Mouse (Mus musculus) heart, adult 2 months (tissue): ENCODE data around the gene Ifna2. TPM values are rescaled to one million over a fixed set of nuclear protein-coding genes. Genes with fewer than 3 reads are reported as not detected.

Experiments
- DNase-seq, 2 experiments: peaks; one replicate each; pipeline ENCODE4 v3.0.0; 2021
- H3K27ac ChIP-seq: fragments of 200-600 bp; 2 replicates; pipeline ENCODE4 v1.8.1; 2022
- H3K27me3 ChIP-seq: fragments of 200-500 bp; 2 replicates; pipeline ENCODE4 v1.6.1; 2012; ENCODE audit warnings: mild to moderate bottlenecking, low read length, inconsistent platforms, mixed read lengths; ENCODE audit not compliant: control insufficient read depth, insufficient read depth
- H3K36me3 ChIP-seq: fragments of 200-500 bp; 2 replicates; pipeline ENCODE4 v1.6.1; 2012; ENCODE audit warnings: low read length, inconsistent platforms; ENCODE audit not compliant: control insufficient read depth, insufficient read depth
- H3K4me1 ChIP-seq: fragments of 200-500 bp; 2 replicates; pipeline ENCODE4 v1.6.1; 2011; ENCODE audit warnings: low read length; ENCODE audit not compliant: control insufficient read depth, insufficient read depth
- H3K4me3 ChIP-seq: fragments of 200-600 bp; 2 replicates; pipeline ENCODE4 v1.8.1; 2022
- H3K79me2 ChIP-seq: fragments of 200-500 bp; replicated peaks from 2 replicates; pipeline ENCODE4 v1.6.1; 2012; ENCODE audit warnings: mild to moderate bottlenecking, inconsistent platforms, low read length, moderate library complexity, mixed read lengths; ENCODE audit not compliant: control insufficient read depth, insufficient read depth
- H3K9ac ChIP-seq: fragments of 200-500 bp; 2 replicates; pipeline ENCODE4 v1.6.1; 2012; ENCODE audit warnings: low read depth, mild to moderate bottlenecking, control low read depth, inconsistent platforms, low read length, mixed read lengths
- CTCF ChIP-seq: fragments of 200-600 bp; IDR thresholded peaks from 2 replicates; pipeline ENCODE4 v1.8.1; 2022; ENCODE audit warnings: antibody characterized with exemption, mild to moderate bottlenecking, moderate library complexity
- EP300 ChIP-seq: fragments of 200-500 bp; IDR thresholded peaks from 2 replicates; pipeline ENCODE4 v1.6.1; 2011; ENCODE audit warnings: low read depth, low read length, control low read depth; ENCODE audit not compliant: insufficient read depth
- POLR2A ChIP-seq: fragments of 200-500 bp; IDR thresholded peaks from 2 replicates; pipeline ENCODE4 v1.6.1; 2011; ENCODE audit warnings: mild to moderate bottlenecking, low read depth, low read length, control low read depth; ENCODE audit not compliant: insufficient read depth
- WGBS: fragments of 180-500 bp; shearing (Covaris S2); methylation state at CpG from one replicate; pipeline ENCODE4 v1.1.7; 2018; 5-methylcytosine and 5-hydroxymethylcytosine counted together
- intact Hi-C: fragments of 180-260 bp; cut with DNase I; formaldehyde crosslinking; loops from one replicate; pipeline ENCODE4 v1.15.1; 2025
- polyA plus RNA-seq: library from polyadenylated mRNA; depleted of rRNA; stranded (reverse); fragments of >200 nt; gene quantifications from 2 replicates; pipeline ENCODE4 v1.2.3, GENCODE M21; 2012
- total RNA-seq, 2 experiments: library from RNA; stranded (reverse); gene quantifications; 2 replicates each; pipeline ENCODE4 v1.2.3; 2021

Gene Ifna2
- total and polyA plus RNA-seq, 3 experiments: not detected

- Histone ChIP-seq H3K27ac (no peak overlapping the region), H3K4me1 (peaks cover 11% of the 10 kb centered on the region), H3K4me3 (no peak overlapping the region), H3K79me2 (peaks cover 5% of the 10 kb centered on the region), H3K36me3 (peaks cover 31% of the 10 kb centered on the region), H3K9ac (no peak overlapping the region), H3K27me3 (no peaks in the 10 kb centered on the region)
- DNase-seq: no peak
- TF ChIP-seq EP300: no peak
- intact Hi-C loops: loop anchor here (10.0 kb wide), 1 partner anchor 680 kb away; the partner anchor contains the start of gene Mllt3
Measured at GRCm38 (mm10) chr4:88715059-88715458, 31.3 kb upstream of the Ifna2 start.

GRCm38 (mm10) chr4:88714281-88714680 is 30.6 kb upstream of the Ifna2 start:
- Histone ChIP-seq H3K9ac (no peak overlapping the region), H3K79me2 (peaks cover 5% of the 10 kb centered on the region), H3K27ac (no peak overlapping the region), H3K27me3 (no peaks in the 10 kb centered on the region), H3K4me1 (peaks cover 8% of the 10 kb centered on the region), H3K4me3 (no peak overlapping the region), H3K36me3 (peaks cover 27% of the 10 kb centered on the region)
- intact Hi-C loops: loop anchor here (10.0 kb wide), 1 partner anchor 679 kb away; the partner anchor contains the start of gene Mllt3
- no peak for DNase-seq
- TF ChIP-seq POLR2A (no peak), EP300 (no peak), CTCF (no peak)
- 65% methylated on average over 1 of the region's 1 CpGs for WGBS

- Histone ChIP-seq H3K36me3 (no peaks in the 10 kb centered on the region), H3K4me1 (no peaks in the 10 kb centered on the region; the same call in 1 of the 2 replicates), H3K79me2 (no peaks in the 10 kb centered on the region), H3K9ac (no peak overlapping the region), H3K4me3 (no peak overlapping the region), H3K27me3 (no peaks in the 10 kb centered on the region), H3K27ac (no peak overlapping the region)
- 75% methylated on average over 1 of the region's 1 CpGs for WGBS
- TF ChIP-seq EP300 (no peak), CTCF (no peak), POLR2A (no peak)
- no peak for DNase-seq
- intact Hi-C loops: no loop called here
Measured at GRCm38 (mm10) chr4:88707128-88707826, 23.6 kb upstream of the Ifna2 start.

- 40% methylated on average over 3 of the region's 3 CpGs for WGBS
- Histone ChIP-seq H3K4me1 (no peaks in the 10 kb centered on the region; the same call in 1 of the 2 replicates), H3K27me3 (no peaks in the 10 kb centered on the region), H3K27ac (no peak overlapping the region), H3K9ac (no peak overlapping the region), H3K79me2 (no peaks in the 10 kb centered on the region), H3K4me3 (no peak overlapping the region), H3K36me3 (no peaks in the 10 kb centered on the region)
- TF ChIP-seq CTCF (no peak), POLR2A (no peak), EP300 (no peak)
- DNase-seq: no peak
- intact Hi-C loops: no loop called here
Measured at GRCm38 (mm10) chr4:88705924-88706323, 22.2 kb upstream of the Ifna2 start.

- no peak for DNase-seq
- H3K4me1 ChIP-seq: no peaks in the 10 kb centered on the region
- no peak overlapping the region for H3K27ac ChIP-seq
- TF ChIP-seq POLR2A (no peak), CTCF (no peak), EP300 (no peak)
- H3K9ac ChIP-seq: no peak overlapping the region
- intact Hi-C loops: no loop called here
- H3K79me2 ChIP-seq: no peaks in the 10 kb centered on the region
- H3K4me3 ChIP-seq: no peak overlapping the region
- no peaks in the 10 kb centered on the region for H3K36me3 ChIP-seq
- H3K27me3 ChIP-seq: no peaks in the 10 kb centered on the region
- 74% methylated on average over 1 of the region's 1 CpGs for WGBS
Measured at GRCm38 (mm10) chr4:88699301-88699700, 15.6 kb upstream of the Ifna2 start.

GRCm38 (mm10) chr4:88698781-88699180 is 15.1 kb upstream of the Ifna2 start:
- H3K9ac ChIP-seq: no peak overlapping the region
- H3K4me3 ChIP-seq: no peak overlapping the region
- DNase-seq: no peak
- no peaks in the 10 kb centered on the region for H3K27me3 ChIP-seq
- no peaks in the 10 kb centered on the region for H3K79me2 ChIP-seq
- WGBS: 76% methylated on average over 5 of the region's 5 CpGs
- no peak overlapping the region for H3K27ac ChIP-seq
- intact Hi-C loops: no loop called here
- TF ChIP-seq EP300 (no peak), CTCF (no peak)
- H3K4me1 ChIP-seq: no peaks in the 10 kb centered on the region
- H3K36me3 ChIP-seq: no peaks in the 10 kb centered on the region
